Mouse (Mus musculus): Measurements from ENCODE around the gene Ankrd63. TPM values are rescaled to one million over a fixed set of nuclear protein-coding genes. Genes with fewer than 3 reads are reported as not detected.
"Not testable (repeated sequence)": the region's sequence is repeated elsewhere in the genome, so short reads cannot be mapped to it uniquely, and the experiment has no call there.

Gene Ankrd63
- total RNA-seq, 4 experiments from 2014 or later, result not detected

DNA sequence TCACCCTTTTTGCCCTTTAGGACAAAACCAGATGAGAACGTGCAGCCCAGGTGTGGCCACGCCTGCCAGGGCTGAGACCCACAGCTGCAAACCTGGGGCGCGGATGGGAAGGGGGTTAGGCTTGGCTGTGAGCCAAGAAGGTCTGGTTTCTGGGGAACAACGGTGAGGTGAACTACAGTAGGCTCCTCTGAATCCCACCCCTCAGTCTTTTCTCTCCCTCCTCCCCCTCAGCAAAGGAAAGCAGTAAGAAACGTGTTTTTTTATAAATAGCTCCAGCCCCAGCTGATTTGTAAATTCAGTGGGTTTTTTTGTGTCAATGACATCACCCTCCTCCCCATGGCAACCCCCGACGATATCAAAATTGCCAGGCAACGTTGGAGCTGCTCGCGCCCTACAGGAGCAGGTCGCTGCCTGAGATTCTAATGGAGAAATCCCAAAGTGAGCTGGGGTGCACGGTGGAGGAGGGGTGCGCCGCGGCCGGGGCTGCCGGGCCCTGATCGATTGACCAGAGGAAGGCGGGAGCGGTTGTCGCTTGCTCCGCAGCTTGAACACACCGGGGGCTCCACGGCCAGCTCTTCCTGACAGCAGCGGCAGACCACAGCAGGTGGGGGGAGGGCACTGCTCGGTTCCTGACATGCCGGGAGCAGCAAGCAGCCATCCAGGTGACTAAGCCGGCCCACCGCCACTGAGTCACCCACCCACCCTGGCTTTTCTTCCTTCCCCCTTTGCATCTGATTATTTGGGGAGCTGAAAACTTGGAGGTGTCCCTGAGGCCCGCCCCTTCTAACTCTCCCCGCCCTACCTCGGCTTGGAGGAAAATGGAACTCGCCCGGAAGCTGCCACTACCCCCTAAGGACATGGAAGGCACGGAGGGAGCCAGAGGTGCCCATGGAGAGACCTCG is 40.6 kb downstream of the Ankrd63 start, which contains the start of gene Pak6:
Pak6 (plus strand) TSS at position 402 of the 902 bp plus-strand sequence.
- DNase-seq (ENCODE audit: low spot score in 2 of 2), result no peak

DNA sequence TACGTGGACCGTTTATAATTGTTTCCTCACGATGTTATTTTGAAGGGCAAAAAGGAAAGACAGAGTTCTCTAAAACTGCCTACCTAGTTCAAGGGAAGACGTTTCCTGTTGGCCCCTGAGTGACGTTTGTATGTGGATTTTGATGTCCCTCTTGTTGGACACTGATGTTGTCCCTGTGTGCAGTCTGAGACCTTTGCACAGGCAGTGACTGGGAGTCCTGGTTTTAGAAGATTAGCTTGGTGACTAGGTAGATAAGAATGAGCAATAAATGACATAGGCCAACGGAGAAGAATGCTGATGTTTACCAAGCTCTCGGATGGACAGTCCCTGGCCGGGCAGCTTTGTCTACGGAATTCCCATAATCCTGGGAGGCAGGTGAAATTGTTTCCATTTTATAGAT is 41.9 kb downstream of the Ankrd63 start:
- DNase-seq (ENCODE audit: low spot score in 2 of 2), result no peak

DNA sequence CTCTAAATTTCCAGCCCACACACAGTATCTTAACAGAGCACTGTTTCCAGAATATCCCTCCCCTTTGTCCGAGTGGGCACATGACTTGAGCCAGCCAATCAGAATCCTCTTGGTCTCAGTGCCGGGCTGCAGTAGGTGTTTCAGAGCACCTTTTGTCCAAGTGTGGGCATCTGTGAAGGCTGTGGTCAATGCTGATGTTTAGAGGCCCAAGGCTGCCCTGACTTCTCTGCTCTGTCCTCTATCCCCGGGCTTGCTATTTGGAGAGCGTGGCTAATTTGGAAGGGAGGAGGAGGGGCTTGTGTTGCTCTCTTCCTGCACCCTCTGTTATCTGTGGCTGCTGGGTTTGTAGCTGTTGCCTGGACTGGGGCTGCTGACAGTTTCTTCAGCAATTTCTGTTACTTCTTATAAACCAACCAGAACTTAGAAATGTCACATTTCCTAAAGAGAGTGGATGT is 43.7 kb downstream of the Ankrd63 start:
- DNase-seq (ENCODE audit: low spot score in 2 of 2), result no peak

DNA sequence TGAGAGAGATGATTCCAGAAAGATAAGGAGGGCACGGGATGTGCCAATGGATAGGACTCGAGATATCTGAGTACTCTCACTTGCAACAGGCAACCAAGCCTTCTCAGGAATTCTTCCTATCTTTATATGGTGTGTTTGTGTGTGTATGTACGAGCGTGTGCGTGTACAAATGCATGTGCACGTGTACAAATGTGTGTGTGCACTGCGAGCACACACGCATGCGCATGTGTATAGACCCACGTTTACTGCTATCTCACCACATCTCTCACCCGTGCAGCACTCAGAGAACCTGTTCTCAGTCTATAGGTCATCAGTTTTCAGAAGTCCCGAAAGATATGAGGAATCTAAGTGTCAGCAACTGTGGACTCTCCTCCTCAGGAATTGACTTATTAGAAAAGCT is 44.3 kb downstream of the Ankrd63 start:
- DNase-seq (ENCODE audit: low spot score in 2 of 2), result no peak

DNA sequence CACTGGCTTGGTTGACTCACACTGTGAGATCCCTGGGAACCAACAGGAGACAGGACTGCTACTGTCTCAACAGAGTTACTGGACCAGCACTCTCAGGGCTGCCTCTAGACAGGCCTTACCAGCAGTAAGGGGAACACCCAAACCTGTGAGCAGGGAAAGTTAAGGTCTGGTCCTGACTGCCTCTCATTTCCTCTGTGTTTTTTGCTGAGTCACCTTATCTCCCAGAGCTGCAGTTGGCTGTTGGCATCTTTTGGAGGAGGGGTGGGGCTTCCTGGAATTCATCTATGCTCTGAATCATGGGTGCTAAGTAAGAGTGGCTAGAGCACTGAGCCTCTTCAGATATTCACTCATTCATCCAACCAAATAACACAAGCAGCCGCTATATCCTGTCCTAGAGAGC is 44.7 kb downstream of the Ankrd63 start:
- no peak for DNase-seq (ENCODE audit: low spot score in 2 of 2)

DNA sequence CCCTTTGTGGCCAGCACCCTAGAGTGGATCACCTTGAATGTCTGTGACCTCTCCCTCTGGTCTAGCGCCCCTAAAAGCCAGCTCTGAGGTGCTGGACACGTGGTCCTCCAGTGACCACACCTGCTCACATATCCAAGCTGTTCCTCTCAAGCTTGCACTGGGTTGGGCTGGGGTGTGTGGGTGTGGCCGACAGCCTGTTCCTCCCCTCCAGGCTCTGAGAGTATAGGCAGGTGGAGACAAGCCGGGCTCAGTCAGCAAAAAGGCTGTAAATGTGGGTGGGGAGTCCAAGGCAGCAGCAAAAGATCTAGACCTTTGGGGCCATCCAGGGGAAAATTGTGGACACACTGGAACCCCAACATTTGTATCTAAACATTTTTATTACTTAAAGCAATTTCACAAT is 45.3 kb downstream of the Ankrd63 start:
- no peak for DNase-seq (ENCODE audit: low spot score in 2 of 2)

DNA sequence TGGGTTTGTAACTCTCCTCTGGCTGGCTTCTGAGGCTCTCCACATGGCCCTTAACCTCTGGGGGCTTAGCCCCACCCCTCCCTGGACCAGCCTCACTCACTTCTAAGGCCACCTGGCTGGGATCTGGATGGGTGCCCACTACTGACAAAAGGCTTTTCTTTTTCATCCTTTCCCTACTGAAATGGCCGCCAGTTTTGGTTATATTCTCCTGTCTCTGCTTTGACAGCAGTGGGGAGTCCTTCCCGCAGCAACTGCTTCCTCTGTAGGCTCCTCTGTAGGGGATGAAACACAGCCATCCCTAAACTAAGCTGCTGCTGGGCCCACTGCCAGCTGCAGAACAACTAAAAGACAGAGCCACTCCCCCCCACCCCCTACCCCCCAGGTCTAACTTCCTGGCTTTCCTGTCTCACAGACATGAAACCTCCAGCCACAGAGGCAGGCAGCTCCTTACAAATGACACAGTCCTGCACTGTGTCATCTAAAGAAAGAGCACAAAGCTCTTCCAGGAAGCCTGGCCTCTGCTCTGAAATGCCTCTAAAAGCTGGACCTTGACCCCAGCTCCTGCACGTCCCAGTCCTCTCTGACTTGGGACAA is 47.0 kb downstream of the Ankrd63 start:
- DNase-seq (ENCODE audit: low spot score in 2 of 2), result no peak

DNA sequence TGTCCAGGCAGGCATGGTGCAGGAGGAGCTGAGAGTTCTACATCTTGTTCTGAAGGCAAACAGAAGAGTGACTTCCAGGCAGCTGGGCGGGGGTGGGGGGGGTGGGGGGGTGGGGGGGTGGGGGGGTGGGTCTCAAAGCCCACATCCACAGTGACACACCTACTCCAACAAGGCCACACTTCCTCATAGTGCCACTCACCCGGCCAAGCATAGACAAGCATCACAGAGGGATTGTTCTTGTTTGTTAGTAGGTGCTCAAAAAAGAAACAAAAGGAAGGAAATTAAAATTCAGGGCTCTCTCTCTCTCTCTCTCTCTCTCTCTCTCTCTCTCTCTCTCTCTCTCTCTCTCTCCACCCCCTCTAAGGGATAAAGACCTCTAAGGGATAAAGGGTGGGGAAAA is 53.1 kb downstream of the Ankrd63 start:
- DNase-seq (ENCODE audit: low spot score in 2 of 2), result not testable (repeated sequence)

Other genes with a start within 250 kb of the Ankrd63 start
- 100 to 1,000 TPM; 139 to 157 (median 152) TPM for gene Srp14, start 224.3 kb downstream of the Ankrd63 start, total RNA-seq (2022)
- gene Bmf, start 154.3 kb downstream of the Ankrd63 start, total RNA-seq (2022), result 1 to 10 TPM; 1.6 to 4.7 (median 1.9) TPM
- under 1 TPM in 2 of 4 experiments, not detected in 2; 0.13 to 0.38 TPM for gene Bub1b, start 105.8 kb downstream of the Ankrd63 start, total RNA-seq (2022)
- gene Pak6, start 40.7 kb downstream of the Ankrd63 start, total RNA-seq (2022), result not detected
- under 1 TPM in 3 of 4 experiments, not detected in 1; 0.15 to 0.27 (median 0.27) TPM for gene Plcb2, start 24.5 kb upstream of the Ankrd63 start, total RNA-seq (2022)
- gene Inafm2, start 41.8 kb upstream of the Ankrd63 start, total RNA-seq (2022), result 1 to 10 TPM; 5.0 to 7.2 (median 5.2) TPM
- gene Ccdc9b, start 58.7 kb upstream of the Ankrd63 start, total RNA-seq (2022), result 10 to 100 TPM; 17.5 to 20.6 (median 18.4) TPM
- not detected for gene Phgr1, start 68.8 kb upstream of the Ankrd63 start, total RNA-seq (2022)
- gene Disp2, start 75.8 kb upstream of the Ankrd63 start, total RNA-seq (2022), result under 1 TPM in 2 of 4 experiments, not detected in 2; 0.10 to 0.11 TPM
- under 1 TPM; 0.10 to 0.54 (median 0.44) TPM for gene Knstrn, start 110.0 kb upstream of the Ankrd63 start, total RNA-seq (2022)
- 100 to 1,000 TPM; 121 to 159 (median 140) TPM for gene Ivd, start 158.0 kb upstream of the Ankrd63 start, total RNA-seq (2022)
- gene Bahd1, start 196.4 kb upstream of the Ankrd63 start, total RNA-seq (2022), result 1 to 10 TPM; 4.6 to 7.1 (median 5.2) TPM
- gene Chst14, start 222.5 kb upstream of the Ankrd63 start, total RNA-seq (2022), result 1 to 10 TPM; 1.0 to 2.3 (median 1.9) TPM

Data from gastrocnemius, adult 8-10 months (tissue).